Mouse (Mus musculus): ENCODE measurements around the gene Rab8b. TPM values are rescaled to one million over a fixed set of nuclear protein-coding genes. Genes with fewer than 3 reads are reported as not detected.

Rab8b gene
- polyA plus RNA-seq, 1 experiment from 2014 or later: 51.7 TPM

DNA sequence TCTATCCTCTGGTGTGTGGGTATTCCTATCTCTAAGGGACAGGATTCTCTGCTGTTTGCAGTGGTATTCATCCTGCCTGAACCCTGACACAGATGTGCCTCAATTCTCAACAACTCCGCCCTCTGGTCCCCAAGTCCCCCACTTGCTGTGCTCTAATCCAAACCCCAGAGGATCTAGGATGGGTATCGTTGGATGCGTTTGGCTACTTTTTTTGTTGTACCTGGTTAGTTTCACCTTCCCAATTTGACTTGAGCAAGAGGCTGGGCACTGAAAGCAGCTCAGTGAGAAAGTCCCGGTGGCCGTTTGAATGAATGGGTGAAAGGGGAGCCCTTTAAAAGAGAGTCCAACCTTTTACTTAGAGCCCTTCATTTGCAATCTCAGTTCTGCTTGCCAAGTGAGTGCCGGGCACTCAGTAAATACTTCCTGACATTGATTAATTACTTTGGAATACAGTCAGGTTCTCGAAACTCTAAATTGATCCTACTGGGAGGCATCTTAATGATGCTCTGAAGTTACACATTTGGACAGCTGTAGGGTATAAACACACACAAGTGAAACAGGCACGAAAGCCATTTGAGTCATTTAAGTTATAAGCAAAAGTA, 32.1 kb downstream of the Rab8b start:
- peaks cover 15% of the 10 kb centered on the region for H3K4me1 ChIP-seq (replicated peaks; ENCODE audit: control insufficient read depth, insufficient read depth, low read length)

DNA sequence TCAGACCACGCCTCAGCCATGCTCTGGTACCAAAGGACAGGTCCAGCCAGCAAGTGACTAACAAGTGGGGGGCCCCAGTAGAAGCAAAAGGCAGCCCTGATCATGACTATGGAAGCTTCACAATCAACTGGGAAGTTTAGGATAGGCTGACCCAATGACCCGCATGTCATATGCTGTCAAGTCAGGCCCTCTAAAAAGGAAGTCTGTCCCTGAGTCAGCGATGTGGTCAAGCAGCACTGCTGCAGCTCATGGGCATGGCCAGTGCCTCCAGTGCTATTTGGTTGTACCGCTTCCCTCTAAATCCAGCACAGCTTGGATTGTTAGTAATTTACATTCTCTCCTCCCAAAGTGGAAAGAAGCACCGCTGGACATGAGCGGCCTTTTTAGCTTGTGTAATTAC, 32.7 kb downstream of the Rab8b start:
- no peak for DNase-seq (ENCODE audit: low spot score)
- H3K27ac ChIP-seq (ENCODE audit: low read depth, low read length): no peak overlapping the region
- H3K9ac ChIP-seq (ENCODE audit: low read length): no peak overlapping the region
- WGBS: 86% methylated on average over 6 of the region's 6 CpGs
- ATAC-seq (replicated peaks; ENCODE audit: low FRiP score): no peak
- H3K27me3 ChIP-seq (ENCODE audit: control insufficient read depth, insufficient read depth, low read length): no peaks in the 10 kb centered on the region
- H3K4me3 ChIP-seq (ENCODE audit: low read depth, low read length): no peak overlapping the region
- peaks cover 15% of the 10 kb centered on the region for H3K4me1 ChIP-seq (replicated peaks; ENCODE audit: control insufficient read depth, insufficient read depth, low read length)
- no peaks in the 10 kb centered on the region for H3K36me3 ChIP-seq (ENCODE audit: control insufficient read depth, insufficient read depth, low read length)
- H3K4me2 ChIP-seq (ENCODE audit: low read depth, low read length, severe bottlenecking): no peak overlapping the region
- H3K9me3 ChIP-seq (ENCODE audit: control insufficient read depth, low read length): no peaks in the 10 kb centered on the region

More for the DNA sequence above, 32.1 kb downstream of the Rab8b start:
- H3K4me3 ChIP-seq (ENCODE audit: low read depth, low read length): no peak overlapping the region
- H3K27ac ChIP-seq (ENCODE audit: low read depth, low read length): no peak overlapping the region
- no peak overlapping the region for H3K9ac ChIP-seq (ENCODE audit: low read length)
- DNase-seq (ENCODE audit: low spot score) (no peak), ATAC-seq (replicated peaks; ENCODE audit: low FRiP score) (no peak)
- H3K27me3 ChIP-seq (ENCODE audit: control insufficient read depth, insufficient read depth, low read length): no peaks in the 10 kb centered on the region
- no peaks in the 10 kb centered on the region for H3K9me3 ChIP-seq (ENCODE audit: control insufficient read depth, low read length)
- H3K36me3 ChIP-seq (ENCODE audit: control insufficient read depth, insufficient read depth, low read length): no peaks in the 10 kb centered on the region
- no peak overlapping the region for H3K4me2 ChIP-seq (ENCODE audit: low read depth, low read length, severe bottlenecking)
- WGBS: 46% methylated on average over 8 of the region's 8 CpGs

- Histone ChIP-seq H3K27me3 (ENCODE audit: control insufficient read depth, insufficient read depth, low read length) (no peaks in the 10 kb centered on the region), H3K4me2 (ENCODE audit: low read depth, low read length, severe bottlenecking) (no peak overlapping the region), H3K27ac (ENCODE audit: low read depth, low read length) (no peak overlapping the region), H3K9me3 (ENCODE audit: control insufficient read depth, low read length) (no peaks in the 10 kb centered on the region), H3K9ac (ENCODE audit: low read length) (no peak overlapping the region), H3K36me3 (ENCODE audit: control insufficient read depth, insufficient read depth, low read length) (no peaks in the 10 kb centered on the region), H3K4me1 (replicated peaks; ENCODE audit: control insufficient read depth, insufficient read depth, low read length) (peaks cover 15% of the 10 kb centered on the region), H3K4me3 (ENCODE audit: low read depth, low read length) (no peak overlapping the region)
- 30% methylated on average over 3 of the region's 3 CpGs for WGBS
- DNase-seq (ENCODE audit: low spot score) (no peak), ATAC-seq (replicated peaks; ENCODE audit: low FRiP score) (no peak)
Observed at GRCm38 (mm10) chr9:66886366-66886765, 33.1 kb downstream of the Rab8b start.

GRCm38 (mm10) chr9:66884609-66885008, 34.9 kb downstream of the Rab8b start:
- DNase-seq (ENCODE audit: low spot score) (no peak), ATAC-seq (replicated peaks; ENCODE audit: low FRiP score) (no peak)
- no peak overlapping the region for H3K9ac ChIP-seq (ENCODE audit: low read length)
- H3K4me2 ChIP-seq (ENCODE audit: low read depth, low read length, severe bottlenecking): no peak overlapping the region
- peaks cover 15% of the 10 kb centered on the region for H3K4me1 ChIP-seq (replicated peaks; ENCODE audit: control insufficient read depth, insufficient read depth, low read length)
- no peak overlapping the region for H3K4me3 ChIP-seq (ENCODE audit: low read depth, low read length)
- no peaks in the 10 kb centered on the region for H3K36me3 ChIP-seq (ENCODE audit: control insufficient read depth, insufficient read depth, low read length)
- H3K27ac ChIP-seq (ENCODE audit: low read depth, low read length): no peak overlapping the region
- no peaks in the 10 kb centered on the region for H3K27me3 ChIP-seq (ENCODE audit: control insufficient read depth, insufficient read depth, low read length)
- no peaks in the 10 kb centered on the region for H3K9me3 ChIP-seq (ENCODE audit: control insufficient read depth, low read length)
- WGBS: 82% methylated on average over 2 of the region's 2 CpGs

DNA sequence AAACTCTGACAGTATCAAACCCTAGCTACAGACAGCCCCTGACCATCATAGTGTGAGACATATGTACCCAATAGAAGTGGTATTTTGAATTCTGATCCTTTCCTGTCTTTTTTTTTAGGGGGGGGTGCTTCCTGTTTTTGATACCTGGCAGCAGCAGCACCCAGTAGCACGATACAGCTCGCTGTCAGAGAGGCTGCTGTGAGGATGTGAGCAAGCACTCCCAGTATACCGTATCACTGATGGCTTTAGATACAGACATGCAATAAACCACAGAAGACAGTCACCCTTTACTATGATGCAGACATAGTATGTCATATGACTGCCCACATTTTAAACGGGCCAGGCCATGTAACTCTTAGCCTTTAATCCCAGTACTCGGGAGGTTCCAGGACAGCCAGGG, 36.0 kb downstream of the Rab8b start:
- no peaks in the 10 kb centered on the region for H3K27me3 ChIP-seq (ENCODE audit: control insufficient read depth, insufficient read depth, low read length)
- DNase-seq (ENCODE audit: low spot score) (no peak), ATAC-seq (replicated peaks; ENCODE audit: low FRiP score) (no peak)
- H3K9ac ChIP-seq (ENCODE audit: low read length): no peak overlapping the region
- H3K36me3 ChIP-seq (ENCODE audit: control insufficient read depth, insufficient read depth, low read length): no peaks in the 10 kb centered on the region
- 87% methylated on average over 5 of the region's 5 CpGs for WGBS
- no peaks in the 10 kb centered on the region for H3K9me3 ChIP-seq (ENCODE audit: control insufficient read depth, low read length)
- H3K4me2 ChIP-seq (ENCODE audit: low read depth, low read length, severe bottlenecking): no peak overlapping the region
- H3K4me1 ChIP-seq (replicated peaks; ENCODE audit: control insufficient read depth, insufficient read depth, low read length): peaks cover 15% of the 10 kb centered on the region
- H3K4me3 ChIP-seq (ENCODE audit: low read depth, low read length): no peak overlapping the region
- no peak overlapping the region for H3K27ac ChIP-seq (ENCODE audit: low read depth, low read length)

DNA sequence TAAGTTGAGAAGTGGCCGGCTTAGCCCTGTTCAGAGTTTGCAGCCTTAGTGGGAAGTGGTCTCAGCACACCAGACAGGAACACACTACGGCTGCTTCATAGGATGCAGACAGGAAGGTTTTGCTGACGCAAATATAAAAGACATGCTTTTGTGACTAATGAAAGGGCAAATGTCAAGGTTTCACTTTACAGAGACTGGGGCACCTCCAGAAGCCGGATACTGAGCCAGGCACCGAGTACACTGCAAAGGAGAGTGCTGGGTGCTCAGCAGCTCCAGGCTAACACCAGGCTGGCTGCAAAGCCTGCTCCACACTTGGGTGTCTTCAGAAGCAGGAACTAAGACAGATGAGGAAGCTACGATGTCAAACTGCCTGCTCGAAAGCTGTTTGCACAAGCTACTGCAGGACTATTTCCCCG, 37.1 kb downstream of the Rab8b start:
- Histone ChIP-seq H3K9ac (ENCODE audit: low read length) (no peak overlapping the region), H3K4me1 (replicated peaks; ENCODE audit: control insufficient read depth, insufficient read depth, low read length) (peaks cover 9% of the 10 kb centered on the region), H3K4me3 (ENCODE audit: low read depth, low read length) (no peak overlapping the region), H3K9me3 (ENCODE audit: control insufficient read depth, low read length) (no peaks in the 10 kb centered on the region), H3K36me3 (ENCODE audit: control insufficient read depth, insufficient read depth, low read length) (no peaks in the 10 kb centered on the region), H3K27me3 (ENCODE audit: control insufficient read depth, insufficient read depth, low read length) (no peaks in the 10 kb centered on the region), H3K4me2 (ENCODE audit: low read depth, low read length, severe bottlenecking) (no peak overlapping the region), H3K27ac (ENCODE audit: low read depth, low read length) (no peak overlapping the region)
- DNase-seq (ENCODE audit: low spot score) (no peak), ATAC-seq (replicated peaks; ENCODE audit: low FRiP score) (no peak)
- WGBS: 73% methylated on average over 8 of the region's 8 CpGs

- Histone ChIP-seq H3K9me3 (ENCODE audit: control insufficient read depth, low read length) (no peaks in the 10 kb centered on the region), H3K4me3 (ENCODE audit: low read depth, low read length) (no peak overlapping the region), H3K4me1 (replicated peaks; ENCODE audit: control insufficient read depth, insufficient read depth, low read length) (peaks cover 8% of the 10 kb centered on the region), H3K27me3 (ENCODE audit: control insufficient read depth, insufficient read depth, low read length) (no peaks in the 10 kb centered on the region), H3K36me3 (ENCODE audit: control insufficient read depth, insufficient read depth, low read length) (no peaks in the 10 kb centered on the region), H3K27ac (ENCODE audit: low read depth, low read length) (no peak overlapping the region), H3K4me2 (ENCODE audit: low read depth, low read length, severe bottlenecking) (no peak overlapping the region), H3K9ac (ENCODE audit: low read length) (no peak overlapping the region)
- DNase-seq (ENCODE audit: low spot score) (no peak), ATAC-seq (replicated peaks; ENCODE audit: low FRiP score) (no peak)
- WGBS: 85% methylated on average over 3 of the region's 3 CpGs
Observed at GRCm38 (mm10) chr9:66881858-66882257, 37.6 kb downstream of the Rab8b start.

GRCm38 (mm10) chr9:66880752-66881151, 38.7 kb downstream of the Rab8b start:
- H3K4me3 ChIP-seq (ENCODE audit: low read depth, low read length): no peak overlapping the region
- DNase-seq (ENCODE audit: low spot score) (no peak), ATAC-seq (replicated peaks; ENCODE audit: low FRiP score) (no peak)
- no peaks in the 10 kb centered on the region for H3K36me3 ChIP-seq (ENCODE audit: control insufficient read depth, insufficient read depth, low read length)
- H3K4me2 ChIP-seq (ENCODE audit: low read depth, low read length, severe bottlenecking): no peak overlapping the region
- no peaks in the 10 kb centered on the region for H3K9me3 ChIP-seq (ENCODE audit: control insufficient read depth, low read length)
- no peaks in the 10 kb centered on the region for H3K27me3 ChIP-seq (ENCODE audit: control insufficient read depth, insufficient read depth, low read length)
- H3K9ac ChIP-seq (ENCODE audit: low read length): no peak overlapping the region
- H3K4me1 ChIP-seq (replicated peaks; ENCODE audit: control insufficient read depth, insufficient read depth, low read length): no peaks in the 10 kb centered on the region
- WGBS: 87% methylated on average over 2 of the region's 2 CpGs
- H3K27ac ChIP-seq (ENCODE audit: low read depth, low read length): no peak overlapping the region

GRCm38 (mm10) chr9:66879486-66879885, 40.0 kb downstream of the Rab8b start:
- no peak for DNase-seq (ENCODE audit: low spot score)
- H3K27me3 ChIP-seq (ENCODE audit: control insufficient read depth, insufficient read depth, low read length): no peaks in the 10 kb centered on the region
- H3K4me3 ChIP-seq (ENCODE audit: low read depth, low read length): no peak overlapping the region
- H3K9me3 ChIP-seq (ENCODE audit: control insufficient read depth, low read length): no peaks in the 10 kb centered on the region
- ATAC-seq (replicated peaks; ENCODE audit: low FRiP score): no peak
- H3K4me2 ChIP-seq (ENCODE audit: low read depth, low read length, severe bottlenecking): no peak overlapping the region
- WGBS: 88% methylated on average over 6 of the region's 6 CpGs
- H3K9ac ChIP-seq (ENCODE audit: low read length): no peak overlapping the region
- no peaks in the 10 kb centered on the region for H3K4me1 ChIP-seq (replicated peaks; ENCODE audit: control insufficient read depth, insufficient read depth, low read length)
- H3K36me3 ChIP-seq (ENCODE audit: control insufficient read depth, insufficient read depth, low read length): no peaks in the 10 kb centered on the region
- no peak overlapping the region for H3K27ac ChIP-seq (ENCODE audit: low read depth, low read length)

All from forebrain, embryonic 11.5 days (tissue).